Mouse (Mus musculus) urinary bladder, postnatal 10 days (tissue): Measurements from ENCODE around the gene Cth.

Experiments used
- DNase-seq: peaks from one replicate; pipeline ENCODE4 v3.0.0; 2022; ENCODE audit warnings: low spot score

Cth gene

GRCm38 (mm10) chr3:157910262-157910661 lies 14.6 kb downstream of the Cth start:
- no peak for DNase-seq

- DNase-seq, result no peak
Observed at GRCm38 (mm10) chr3:157908166-157908565, 16.7 kb downstream of the Cth start.

GRCm38 (mm10) chr3:157901721-157902120 lies 23.2 kb downstream of the Cth start:
- DNase-seq, result no peak

- no peak for DNase-seq
Observed at GRCm38 (mm10) chr3:157899986-157900385, 24.9 kb downstream of the Cth start.

GRCm38 (mm10) chr3:157897645-157898044 lies 27.2 kb downstream of the Cth start:
- DNase-seq, result no peak

DNA sequence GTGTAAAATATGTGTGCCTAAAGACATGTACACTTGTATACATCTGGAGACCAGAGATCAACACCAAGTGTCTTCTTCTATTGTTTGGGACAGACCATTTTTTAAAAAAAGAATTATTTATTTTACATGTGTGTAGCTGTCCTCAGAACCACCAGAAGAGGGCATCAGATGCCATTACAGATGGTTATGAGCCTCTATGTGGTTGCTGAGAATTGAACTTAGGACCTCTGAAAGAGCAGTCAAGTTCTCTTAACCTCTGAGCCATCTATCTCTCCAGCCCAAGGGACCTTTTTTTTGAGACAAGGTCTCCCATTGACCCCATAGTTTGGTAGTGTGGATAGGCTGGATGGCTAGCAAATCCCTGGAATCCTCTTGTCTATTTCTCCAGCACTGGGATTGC lies 33.1 kb downstream of the Cth start:
- DNase-seq, result no peak

GRCm38 (mm10) chr3:157884081-157884643 lies 40.7 kb downstream of the Cth start:
- no peak for DNase-seq

- DNase-seq, result no peak
Observed at GRCm38 (mm10) chr3:157883085-157883484, 41.8 kb downstream of the Cth start.

DNA sequence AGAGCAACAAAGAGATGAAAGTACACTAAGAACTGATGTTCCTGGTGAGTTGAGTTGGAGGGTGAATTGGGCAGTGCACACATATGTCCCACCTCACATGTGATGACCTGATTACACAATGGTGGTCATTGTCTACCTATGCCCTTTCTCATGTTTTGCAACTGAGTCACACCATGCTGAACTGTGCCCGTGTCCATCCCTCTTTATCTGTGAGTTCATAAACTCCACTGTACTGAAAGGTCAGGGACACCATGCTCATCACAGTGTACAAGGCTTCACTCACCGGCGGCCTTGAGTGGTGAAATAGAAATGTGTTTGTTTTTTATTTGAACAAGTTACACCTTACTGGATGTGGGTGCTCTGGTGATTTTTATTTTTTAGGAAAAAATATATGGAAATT lies 42.9 kb downstream of the Cth start:
- DNase-seq, result no peak

- DNase-seq, result no peak
Observed at GRCm38 (mm10) chr3:157880983-157881382, 43.9 kb downstream of the Cth start.

- DNase-seq, result no peak
Observed at GRCm38 (mm10) chr3:157877847-157878246, 47.0 kb downstream of the Cth start.

GRCm38 (mm10) chr3:157876439-157877156 lies 48.3 kb downstream of the Cth start:
- no peak for DNase-seq

DNA sequence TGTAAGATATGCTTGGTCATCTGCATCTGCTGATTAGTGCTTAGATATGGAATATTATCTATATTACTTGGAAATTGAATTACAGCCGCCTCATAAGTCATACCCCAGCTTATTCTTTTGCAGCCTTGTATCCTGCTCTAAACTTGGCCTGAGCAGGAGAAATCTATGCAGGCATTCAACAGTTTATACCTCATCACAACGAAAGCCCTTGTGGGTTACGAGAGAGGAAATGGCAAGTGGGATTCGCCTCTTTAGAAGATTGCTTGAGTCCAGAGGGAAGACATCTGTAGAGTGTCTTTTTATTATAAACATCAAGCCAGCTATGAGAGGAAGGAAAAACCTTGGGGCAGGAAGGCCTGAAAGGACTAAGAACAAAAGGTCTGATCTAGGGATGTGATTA lies 52.0 kb downstream of the Cth start:
- no peak for DNase-seq

DNA sequence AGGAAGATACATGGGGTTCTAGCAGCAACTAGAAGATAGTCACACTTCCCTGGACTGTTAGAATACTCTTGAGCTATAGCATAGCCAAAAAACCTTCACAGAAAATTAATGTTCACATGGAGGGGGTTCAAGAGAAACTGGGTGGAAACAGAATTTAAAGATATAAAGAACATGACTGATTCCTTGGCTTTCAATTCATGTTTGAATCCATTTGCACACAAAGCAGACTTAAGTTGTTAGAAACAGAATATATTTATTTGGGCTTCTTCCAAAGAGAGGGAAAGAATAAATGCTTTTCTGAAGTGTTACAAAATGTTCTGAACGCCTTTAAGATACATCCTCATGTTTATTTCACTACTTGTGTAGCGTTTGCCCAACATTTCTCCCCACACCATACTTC lies 57.0 kb downstream of the Cth start:
- no peak for DNase-seq

- DNase-seq, result no peak
Observed at GRCm38 (mm10) chr3:157866251-157866650, 58.6 kb downstream of the Cth start.

DNA sequence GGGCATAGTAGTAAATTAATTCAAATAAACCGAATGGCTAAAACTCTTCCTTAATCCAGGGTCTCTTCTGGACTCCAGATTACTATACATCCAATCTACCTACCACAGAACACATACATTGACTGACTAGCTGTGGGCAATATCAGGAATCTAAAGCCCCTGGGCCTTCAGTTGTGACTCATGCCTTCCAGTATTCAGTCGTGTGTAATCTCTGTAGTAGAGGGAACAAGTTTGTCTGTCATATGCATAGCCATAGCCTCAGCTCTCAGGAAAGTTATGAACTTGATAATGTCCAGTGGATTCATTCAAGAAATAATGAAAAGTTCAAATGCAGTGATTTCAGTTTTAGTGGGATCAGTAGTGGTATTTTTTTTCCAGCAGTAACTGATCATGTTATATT lies 59.0 kb downstream of the Cth start:
- no peak for DNase-seq

GRCm38 (mm10) chr3:157865431-157865830 lies 59.4 kb downstream of the Cth start:
- DNase-seq, result no peak

GRCm38 (mm10) chr3:157852806-157853205 lies 72.1 kb downstream of the Cth start:
- DNase-seq, result no peak

DNA sequence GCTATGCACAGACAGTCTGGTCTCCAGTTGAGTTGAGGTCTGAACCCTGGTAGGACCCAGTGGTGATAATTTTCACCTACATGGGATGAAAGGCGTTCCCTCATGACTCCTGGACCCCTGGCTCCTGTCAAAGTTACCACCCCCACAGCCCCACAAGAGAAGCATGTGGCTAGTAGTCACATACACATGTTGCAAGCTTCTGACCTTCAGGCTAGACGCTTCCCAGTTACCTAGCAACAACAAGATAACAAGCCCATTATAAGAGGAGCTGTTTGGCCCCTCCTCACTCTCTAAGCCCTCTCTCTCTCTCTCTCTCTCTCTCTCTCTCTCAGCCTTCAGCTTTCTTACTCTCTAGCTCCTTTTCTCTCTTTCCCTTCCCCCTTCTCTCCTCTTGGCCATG lies 76.4 kb downstream of the Cth start:
- no peak for DNase-seq

DNA sequence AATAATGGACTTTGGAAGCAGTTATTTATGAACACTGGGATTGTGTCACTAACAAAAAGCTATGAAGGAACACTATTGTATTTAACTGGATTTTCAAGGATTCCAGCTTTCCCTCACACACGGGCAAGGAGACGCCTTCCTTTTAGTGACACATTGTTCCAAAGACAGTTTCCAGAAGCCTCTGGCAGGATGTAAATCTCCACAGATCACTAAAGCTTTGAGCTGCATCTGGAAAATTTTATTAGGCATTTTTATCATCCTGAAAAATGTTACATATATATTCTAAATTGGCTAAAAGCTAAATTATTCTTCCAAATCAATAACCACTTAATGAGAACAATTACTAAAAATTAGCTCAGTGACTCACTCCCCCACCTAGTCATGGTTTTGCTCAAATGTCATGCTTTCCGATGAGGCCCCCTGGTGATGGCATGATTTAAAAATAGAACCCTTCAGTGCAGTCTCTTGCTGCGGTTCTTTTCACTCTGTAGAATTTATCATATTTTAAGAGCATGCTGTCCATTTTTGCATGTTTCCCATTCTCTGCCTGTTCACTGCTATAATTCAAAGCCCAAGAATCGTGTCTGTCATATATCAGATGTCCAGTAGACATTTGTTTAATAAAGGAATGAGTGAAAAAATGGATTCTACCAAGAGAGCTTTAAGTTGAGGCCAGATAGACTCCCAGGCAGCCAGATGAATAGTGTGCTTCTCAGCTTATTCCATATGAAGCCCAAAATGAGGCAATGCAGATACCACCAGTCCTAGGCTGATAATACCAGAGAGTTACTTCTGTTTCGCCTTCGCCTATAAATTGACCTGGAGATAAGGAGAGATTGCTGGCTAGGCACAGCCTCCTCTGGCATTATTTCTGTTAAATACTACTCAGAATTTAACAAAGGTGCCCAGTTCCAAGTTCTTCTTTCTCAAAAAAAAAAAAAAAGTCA lies 77.3 kb downstream of the Cth start:
- DNase-seq, result no peak
